Mouse (Mus musculus) midbrain, embryonic 13.5 days (tissue): ENCODE results near the gene Cldn3. TPM values are rescaled to one million over a fixed set of nuclear protein-coding genes. Genes with fewer than 3 reads are reported as not detected.
"Not testable (repeated sequence)": the region's sequence is repeated elsewhere in the genome, so short reads cannot be mapped to it uniquely, and the experiment has no call there.

Experiments
- ATAC-seq: fragments of 200-750 bp; cut with Nextera tagmentation; 2 replicates; pipeline ENCODE4 v1.8.0; 2017; ENCODE audit warnings: mild to moderate bottlenecking, moderate TSS enrichment, moderate library complexity
- H3K27ac ChIP-seq: fragments of 300-500 bp; sonication (generic); 2 replicates; pipeline ENCODE4 v1.5.1; 2015; ENCODE audit warnings: inconsistent platforms, mild to moderate bottlenecking, moderate library complexity
- H3K27me3 ChIP-seq: fragments of 300-500 bp; sonication (generic); 2 replicates; pipeline ENCODE4 v1.6.1; 2015; ENCODE audit warnings: mild to moderate bottlenecking, inconsistent platforms
- H3K36me3 ChIP-seq: fragments of 300-500 bp; sonication (generic); 2 replicates; pipeline ENCODE4 v1.6.1; 2015; ENCODE audit warnings: mild to moderate bottlenecking, inconsistent platforms
- H3K4me1 ChIP-seq: fragments of 300-500 bp; sonication (generic); replicated peaks from 2 replicates; pipeline ENCODE4 v1.6.1; 2015; ENCODE audit warnings: inconsistent platforms
- H3K4me2 ChIP-seq: fragments of 300-500 bp; sonication (generic); replicated peaks from 2 replicates; pipeline ENCODE4 v1.6.1; 2015; ENCODE audit warnings: moderate library complexity, mild to moderate bottlenecking, inconsistent platforms
- H3K4me3 ChIP-seq: fragments of 300-500 bp; sonication (generic); replicated peaks from 2 replicates; pipeline ENCODE4 v1.5.1; 2015; ENCODE audit warnings: mild to moderate bottlenecking, inconsistent platforms
- H3K9ac ChIP-seq: fragments of 300-500 bp; sonication (generic); replicated peaks from 2 replicates; pipeline ENCODE4 v1.6.1; 2015; ENCODE audit warnings: mild to moderate bottlenecking, inconsistent platforms
- H3K9me3 ChIP-seq: fragments of 300-500 bp; sonication (generic); 2 replicates; pipeline ENCODE4 v1.6.1; 2016; ENCODE audit warnings: mild to moderate bottlenecking, inconsistent platforms
- WGBS: fragments of 180-500 bp; shearing (Covaris S2); methylation state at CpG from one replicate; pipeline ENCODE4 v1.1.7; 2015; 5-methylcytosine and 5-hydroxymethylcytosine counted together
- polyA plus RNA-seq: library from polyadenylated mRNA; unstranded; fragments of >200 nt; fragmentation: Nextera tagmentation; extraction: Ambion mirVana; gene quantifications from 2 replicates; pipeline ENCODE4 v1.2.1, GENCODE M21; 2015

Gene Cldn3
- 1.7 and 1.8 TPM in 2 replicates for polyA plus RNA-seq

DNA sequence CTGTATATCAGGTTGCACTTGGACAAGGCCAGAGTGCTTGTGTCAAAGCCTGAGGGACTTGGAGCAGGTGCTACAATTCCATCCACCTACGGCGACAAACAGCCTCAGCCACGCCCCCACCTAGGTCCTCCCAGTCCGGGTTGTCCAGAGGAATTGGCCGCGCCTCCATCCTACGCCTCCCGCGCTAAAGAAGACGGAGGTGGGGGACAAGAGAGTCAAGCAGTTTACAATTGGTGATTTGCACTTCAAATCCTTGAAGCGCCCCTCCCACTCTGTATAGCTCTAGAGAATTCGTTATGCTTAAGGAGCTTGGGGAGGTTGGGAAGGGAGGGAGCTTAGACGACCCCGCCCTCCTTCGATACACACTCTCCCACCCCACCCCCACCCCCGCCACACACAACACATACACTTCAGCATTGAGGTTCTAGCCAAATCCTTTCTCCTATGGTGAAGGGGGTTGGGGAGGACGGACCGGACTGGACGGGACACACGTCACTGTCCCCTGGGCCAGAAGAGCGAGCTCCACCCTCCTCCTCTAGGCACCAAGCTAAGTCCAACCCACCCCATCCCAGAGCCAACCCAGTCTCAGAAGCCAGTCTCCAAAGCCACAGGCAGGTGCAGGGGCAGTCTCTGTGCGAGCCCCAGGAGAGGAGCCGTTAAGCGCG, at the start of gene Cldn3:
TSS of gene Cldn3 (plus strand) at position 582 of the 665 bp plus-strand sequence.
- Histone ChIP-seq H3K27me3 (peaks cover 61% of the 10 kb centered on the region), H3K4me2 (peak within 1 kb of the TSS; percentile 48), H3K4me1 (peaks cover 25% of the 10 kb centered on the region), H3K36me3 (no peaks in the 10 kb centered on the region), H3K9me3 (no peaks in the 10 kb centered on the region), H3K27ac (no peak within 1 kb of the TSS), H3K4me3 (peak within 1 kb of the TSS; percentile 27), H3K9ac (no peak within 1 kb of the TSS; the same call in 1 of the 2 replicates)
- 1% methylated on average over 25 of the region's 25 CpGs for WGBS
- ATAC-seq: peak; percentile 62

DNA sequence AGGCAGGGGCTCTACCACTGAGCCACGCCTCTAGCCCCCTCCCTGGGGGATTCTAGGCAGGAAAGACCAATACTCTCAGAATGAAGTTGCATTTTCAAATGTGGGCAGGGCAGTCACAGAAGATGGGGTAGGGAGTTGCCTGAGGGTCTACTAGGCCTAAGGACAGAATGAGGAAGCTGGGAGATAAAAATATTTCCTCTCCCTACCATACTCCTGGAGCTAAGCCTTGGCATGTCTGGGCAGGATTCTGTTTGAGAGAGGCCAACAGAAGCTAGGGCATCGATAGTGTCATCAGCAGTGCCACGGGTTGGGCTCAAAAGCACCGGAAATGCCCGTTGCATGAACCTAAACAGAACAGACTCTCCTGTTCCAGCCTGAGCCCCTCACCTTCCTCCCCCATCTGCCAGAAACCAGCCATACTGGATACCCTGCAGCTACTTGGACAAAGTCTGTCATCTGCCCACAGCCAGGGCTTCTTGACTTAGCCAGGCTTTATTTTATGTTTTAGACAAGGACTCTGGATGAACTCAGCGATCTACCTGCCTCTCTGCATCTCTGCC, 49.3 kb upstream of the Cldn3 start:
- Histone ChIP-seq H3K36me3 (no peaks in the 10 kb centered on the region), H3K4me2 (no peak overlapping the region), H3K9ac (no peak overlapping the region), H3K27me3 (no peaks in the 10 kb centered on the region), H3K27ac (no peak overlapping the region), H3K9me3 (no peaks in the 10 kb centered on the region), H3K4me1 (peaks cover 7% of the 10 kb centered on the region), H3K4me3 (no peak overlapping the region)
- WGBS: 91% methylated on average over 6 of the region's 6 CpGs
- ATAC-seq: no peak

- H3K36me3 ChIP-seq: no peaks in the 10 kb centered on the region
- no peaks in the 10 kb centered on the region for H3K4me1 ChIP-seq
- no peak for ATAC-seq
- WGBS: 71% methylated on average over 3 of the region's 3 CpGs
- no peak overlapping the region for H3K4me3 ChIP-seq
- H3K4me2 ChIP-seq: no peak overlapping the region
- H3K9me3 ChIP-seq: no peaks in the 10 kb centered on the region
- H3K9ac ChIP-seq: no peak overlapping the region
- H3K27ac ChIP-seq: no peak overlapping the region
- peaks cover 6% of the 10 kb centered on the region; the same call in 1 of the 2 replicates for H3K27me3 ChIP-seq
Measured at GRCm38 (mm10) chr5:134939069-134939468, 46.9 kb upstream of the Cldn3 start.

DNA sequence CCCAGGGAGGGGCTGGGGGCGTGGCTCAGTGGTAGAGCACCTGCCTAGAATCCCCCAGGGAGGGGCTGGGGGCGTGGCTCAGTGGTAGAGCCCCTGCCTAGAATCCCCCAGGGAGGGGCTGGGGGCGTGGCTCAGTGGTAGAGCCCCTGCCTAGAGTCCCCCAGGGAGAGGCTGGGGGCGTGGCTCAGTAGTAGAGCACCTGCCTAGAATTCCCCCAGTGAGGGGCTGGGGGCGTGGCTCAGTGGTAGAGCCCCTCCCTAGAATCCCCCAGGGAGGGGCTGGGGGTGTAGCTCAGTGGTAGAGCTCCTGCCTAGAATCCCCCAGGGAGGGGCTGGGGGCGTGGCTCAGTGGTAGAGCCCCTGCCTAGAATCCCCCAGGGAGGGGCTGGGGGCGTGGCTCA, 46.5 kb upstream of the Cldn3 start:
- not testable (repeated sequence) for H3K4me3 ChIP-seq, H3K27me3 ChIP-seq, H3K27ac ChIP-seq, ATAC-seq, H3K4me1 ChIP-seq, H3K4me2 ChIP-seq, H3K9ac ChIP-seq, H3K36me3 ChIP-seq, H3K9me3 ChIP-seq
- 79% methylated on average over 4 of the region's 7 CpGs for WGBS

DNA sequence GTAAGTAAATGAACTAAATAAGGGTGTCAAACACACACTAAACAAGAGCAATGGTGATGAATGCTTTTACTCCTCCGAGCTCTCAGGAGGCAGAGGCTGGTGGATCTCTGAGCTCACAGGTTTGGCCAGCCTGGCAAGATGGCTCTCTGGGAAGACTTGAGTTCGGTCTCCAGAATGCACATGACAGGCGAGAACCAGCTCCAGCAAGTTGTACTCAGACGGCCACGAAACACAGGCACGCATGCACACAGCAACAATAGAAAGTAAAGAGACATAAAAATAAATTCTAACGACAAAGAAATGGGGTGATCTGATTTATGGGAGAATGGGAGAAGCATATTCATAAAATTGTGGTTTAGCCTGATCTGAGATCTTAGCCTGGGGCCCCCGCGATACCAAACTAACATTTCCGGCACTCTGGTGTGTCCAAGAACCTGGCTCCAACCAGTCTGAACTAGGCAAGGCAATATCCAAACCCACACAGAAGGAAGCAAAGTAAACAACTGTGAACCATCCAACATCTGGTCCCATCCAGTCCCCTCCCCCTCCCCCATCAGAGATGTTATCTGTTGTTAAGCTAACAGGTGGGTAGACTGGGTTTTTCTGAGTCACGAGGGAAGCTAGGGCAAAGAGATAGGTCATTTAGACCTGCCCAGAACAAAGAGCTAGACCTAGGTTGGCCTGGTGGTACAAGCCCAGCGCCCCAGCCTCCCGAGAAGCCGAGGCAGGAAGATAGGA, 44.4 kb upstream of the Cldn3 start:
- Histone ChIP-seq H3K36me3 (no peaks in the 10 kb centered on the region), H3K4me1 (peaks cover 5% of the 10 kb centered on the region; the same call in 1 of the 2 replicates), H3K9me3 (no peaks in the 10 kb centered on the region), H3K27ac (no peak overlapping the region), H3K4me2 (no peak overlapping the region), H3K9ac (no peak overlapping the region), H3K27me3 (peaks cover 26% of the 10 kb centered on the region), H3K4me3 (no peak overlapping the region)
- 88% methylated on average over 14 of the region's 14 CpGs for WGBS
- no peak for ATAC-seq

DNA sequence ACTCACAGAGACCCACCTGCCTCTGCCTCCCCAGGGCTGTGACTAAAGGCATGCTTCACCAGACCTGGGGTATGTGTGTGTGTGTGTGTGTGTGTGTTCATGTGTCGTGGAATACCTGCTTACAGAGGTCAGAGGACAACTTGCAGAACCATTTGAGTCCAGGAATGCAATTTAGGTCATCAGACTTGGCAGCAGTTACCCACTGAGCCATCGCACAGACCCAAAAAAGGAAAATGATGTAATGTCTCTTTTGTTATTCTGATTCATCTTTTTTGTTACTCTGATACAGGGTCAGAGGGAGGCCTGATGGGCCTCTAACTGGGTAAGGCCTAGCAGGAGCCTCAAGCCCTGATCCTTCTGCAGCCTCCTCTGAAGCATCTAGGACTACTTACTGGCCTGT, 43.3 kb upstream of the Cldn3 start:
- no peak overlapping the region for H3K4me2 ChIP-seq
- no peak overlapping the region for H3K27ac ChIP-seq
- H3K4me1 ChIP-seq: peaks cover 8% of the 10 kb centered on the region; the same call in 1 of the 2 replicates
- WGBS: 87% methylated on average over 2 of the region's 2 CpGs
- no peaks in the 10 kb centered on the region for H3K9me3 ChIP-seq
- H3K27me3 ChIP-seq: peaks cover 37% of the 10 kb centered on the region
- H3K4me3 ChIP-seq: no peak overlapping the region
- no peak for ATAC-seq
- H3K36me3 ChIP-seq: no peaks in the 10 kb centered on the region
- no peak overlapping the region for H3K9ac ChIP-seq

- no peaks in the 10 kb centered on the region for H3K36me3 ChIP-seq
- H3K27ac ChIP-seq: no peak overlapping the region
- H3K9ac ChIP-seq: no peak overlapping the region
- H3K27me3 ChIP-seq: peaks cover 42% of the 10 kb centered on the region
- ATAC-seq: no peak
- H3K4me1 ChIP-seq: peaks cover 8% of the 10 kb centered on the region; the same call in 1 of the 2 replicates
- 76% methylated on average over 5 of the region's 5 CpGs for WGBS
- no peak overlapping the region for H3K4me2 ChIP-seq
- H3K9me3 ChIP-seq: no peaks in the 10 kb centered on the region
- no peak overlapping the region for H3K4me3 ChIP-seq
Measured at GRCm38 (mm10) chr5:134944179-134944578, 41.8 kb upstream of the Cldn3 start.

GRCm38 (mm10) chr5:134945266-134945959, 40.6 kb upstream of the Cldn3 start:
- Histone ChIP-seq H3K27ac (no peak overlapping the region), H3K4me3 (no peak overlapping the region), H3K36me3 (no peaks in the 10 kb centered on the region), H3K9ac (no peak overlapping the region), H3K4me1 (peaks cover 8% of the 10 kb centered on the region; the same call in 1 of the 2 replicates), H3K4me2 (no peak overlapping the region), H3K27me3 (peaks cover 42% of the 10 kb centered on the region), H3K9me3 (no peaks in the 10 kb centered on the region)
- WGBS: 48% methylated on average over 17 of the region's 19 CpGs
- no peak for ATAC-seq

DNA sequence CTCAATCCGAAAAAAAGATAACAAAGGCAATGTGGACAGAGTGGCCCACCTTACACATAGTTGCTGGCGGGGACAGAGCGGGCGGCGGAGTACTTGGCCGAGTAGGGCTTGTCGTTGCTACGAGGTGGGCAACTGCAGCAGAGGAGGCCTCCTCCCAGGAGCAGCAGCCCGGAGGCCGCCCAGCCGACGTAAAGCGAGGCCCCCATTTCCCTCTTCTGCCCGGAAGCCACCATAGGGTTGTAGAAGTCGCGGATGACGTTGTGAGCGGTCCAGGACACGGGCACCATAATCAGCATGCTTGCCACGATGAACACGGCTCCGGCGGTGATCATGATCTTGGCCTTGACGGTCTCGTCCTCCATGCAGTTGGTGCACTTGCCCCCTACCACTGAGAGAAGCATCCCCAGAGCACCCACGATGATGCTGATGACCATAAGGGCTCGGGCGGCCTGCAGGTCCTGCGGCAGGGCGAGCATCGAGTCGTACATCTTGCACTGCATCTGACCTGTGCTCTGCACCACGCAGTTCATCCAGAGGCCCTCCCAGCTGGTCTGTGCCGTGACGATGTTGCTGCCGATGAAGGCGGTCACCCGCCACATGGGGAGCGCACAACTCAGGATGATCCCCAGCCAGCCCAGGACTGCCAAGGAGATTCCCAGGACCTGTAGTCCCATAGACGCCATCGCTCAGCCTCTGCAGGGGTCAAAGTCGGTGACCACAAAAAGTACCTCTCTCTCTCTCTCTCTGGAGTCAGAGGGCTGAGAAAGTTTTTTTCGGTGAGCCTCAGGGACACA, 39.8 kb upstream of the Cldn3 start:
- H3K9me3 ChIP-seq: no peaks in the 10 kb centered on the region
- H3K27ac ChIP-seq: no peak overlapping the region
- peaks cover 42% of the 10 kb centered on the region for H3K27me3 ChIP-seq
- H3K4me3 ChIP-seq: 0 out of 2 replicates have a peak overlapping the region, but pooled peaks have one; percentile 3
- ATAC-seq: no peak
- H3K4me1 ChIP-seq: peaks cover 8% of the 10 kb centered on the region; the same call in 1 of the 2 replicates
- no peak overlapping the region for H3K9ac ChIP-seq
- peak overlapping the region; percentile 28 for H3K4me2 ChIP-seq
- H3K36me3 ChIP-seq: no peaks in the 10 kb centered on the region
- 18% methylated on average over 43 of the region's 43 CpGs for WGBS

GRCm38 (mm10) chr5:134946857-134947255, 39.2 kb upstream of the Cldn3 start, which contains the start of gene Cldn4:
TSS of gene Cldn4 (minus strand) at chr5:134946934.
- no peaks in the 10 kb centered on the region for H3K9me3 ChIP-seq
- peaks cover 42% of the 10 kb centered on the region for H3K27me3 ChIP-seq
- H3K4me3 ChIP-seq: 0 out of 2 replicates have a peak within 1 kb of the TSS, but pooled peaks have one; percentile 3
- no peak for ATAC-seq
- H3K4me1 ChIP-seq: peaks cover 8% of the 10 kb centered on the region; the same call in 1 of the 2 replicates
- 4% methylated on average over 11 of the region's 11 CpGs for WGBS
- H3K4me2 ChIP-seq: peak within 1 kb of the TSS; percentile 28
- H3K27ac ChIP-seq: no peak within 1 kb of the TSS
- no peaks in the 10 kb centered on the region for H3K36me3 ChIP-seq
- no peak within 1 kb of the TSS for H3K9ac ChIP-seq

DNA sequence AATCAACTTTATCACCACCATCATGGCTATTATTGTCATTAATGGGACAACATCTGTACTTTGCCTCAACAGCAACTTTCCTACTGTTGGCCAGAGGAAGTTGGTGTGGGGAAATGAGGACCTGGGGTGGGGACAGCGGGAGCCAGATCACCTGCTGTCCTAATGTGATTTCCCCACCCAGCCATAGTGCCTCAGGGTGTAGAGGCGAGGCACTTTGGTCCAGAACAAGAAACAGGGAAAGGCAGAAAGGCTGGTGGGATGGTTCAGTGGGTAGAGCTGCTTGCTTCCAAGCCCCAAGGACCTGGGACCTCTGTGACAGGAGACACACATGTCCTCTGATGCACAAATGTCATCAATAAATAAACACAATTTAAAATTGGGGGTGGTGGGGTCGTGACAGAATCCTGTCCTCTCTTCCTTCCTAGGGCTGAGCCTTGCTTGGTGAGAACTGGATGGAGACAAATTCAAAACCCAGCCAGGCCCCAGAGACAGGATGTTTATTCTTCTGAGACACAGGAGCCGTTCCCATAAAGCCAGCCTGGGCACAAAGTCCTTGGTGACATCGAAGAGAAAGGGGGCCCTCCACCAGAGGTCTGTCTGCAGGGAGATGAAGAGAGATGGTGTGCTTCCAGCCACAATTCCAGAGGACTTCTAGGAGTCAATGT, 38.5 kb upstream of the Cldn3 start:
- Histone ChIP-seq H3K27me3 (peaks cover 42% of the 10 kb centered on the region), H3K27ac (no peak overlapping the region), H3K4me2 (no peak overlapping the region), H3K4me3 (no peak overlapping the region), H3K36me3 (no peaks in the 10 kb centered on the region), H3K9me3 (no peaks in the 10 kb centered on the region), H3K9ac (no peak overlapping the region), H3K4me1 (peaks cover 8% of the 10 kb centered on the region; the same call in 1 of the 2 replicates)
- 69% methylated on average over 5 of the region's 5 CpGs for WGBS
- no peak for ATAC-seq
